Mouse (Mus musculus): ENCODE results near the gene Dnah8. TPM values are rescaled to one million over a fixed set of nuclear protein-coding genes. Genes with fewer than 3 reads are reported as not detected.
A peak's percentile ranks its signal among the peaks of the same experiment; 100 is the strongest.
"Not testable (repeated sequence)": the region's sequence is repeated elsewhere in the genome, so short reads cannot be mapped to it uniquely, and the experiment has no call there.

Dnah8 gene
- total RNA-seq, 2 experiments from 2014 or later: 2.7 to 4.2 TPM

- DNase-seq (ENCODE audit: low spot score in 2 of 2): no peak
These were observed 16.2 kb upstream of the Dnah8 start for GRCm38 (mm10) chr17:30607909-30608495.

- no peak for DNase-seq (ENCODE audit: low spot score in 2 of 2)
These were observed 14.7 kb upstream of the Dnah8 start for GRCm38 (mm10) chr17:30609305-30609979.

- no peak for DNase-seq (ENCODE audit: low spot score in 2 of 2)
These were observed 14.2 kb upstream of the Dnah8 start for GRCm38 (mm10) chr17:30609980-30610307.

- no peak for DNase-seq (ENCODE audit: low spot score in 2 of 2)
These were observed 13.4 kb upstream of the Dnah8 start for GRCm38 (mm10) chr17:30610739-30611138.

GRCm38 (mm10) chr17:30611221-30612074 lies 12.7 kb upstream of the Dnah8 start:
- no peak for DNase-seq (ENCODE audit: low spot score in 2 of 2)

GRCm38 (mm10) chr17:30612075-30612859 lies 11.9 kb upstream of the Dnah8 start:
- DNase-seq (ENCODE audit: low spot score in 2 of 2): peak; percentile 100

GRCm38 (mm10) chr17:30613350-30613749 lies 10.8 kb upstream of the Dnah8 start:
- DNase-seq (ENCODE audit: low spot score in 2 of 2): no peak

- no peak for DNase-seq (ENCODE audit: low spot score in 2 of 2)
These were observed 8.0 kb upstream of the Dnah8 start for GRCm38 (mm10) chr17:30616203-30616602.

GRCm38 (mm10) chr17:30618136-30618891 lies 5.8 kb upstream of the Dnah8 start:
- DNase-seq (ENCODE audit: low spot score in 2 of 2): no peak

- no peak for DNase-seq (ENCODE audit: low spot score in 2 of 2)
These were observed 5.0 kb upstream of the Dnah8 start for GRCm38 (mm10) chr17:30619153-30619552.

- no peak for DNase-seq (ENCODE audit: low spot score in 2 of 2)
These were observed 3.6 kb upstream of the Dnah8 start for GRCm38 (mm10) chr17:30620548-30620947.

GRCm38 (mm10) chr17:30621450-30621849 lies 2.7 kb upstream of the Dnah8 start:
- DNase-seq (ENCODE audit: low spot score in 2 of 2): no peak

GRCm38 (mm10) chr17:30623200-30623599 lies 954 bp upstream of the Dnah8 start:
- DNase-seq (ENCODE audit: low spot score in 2 of 2): no peak

GRCm38 (mm10) chr17:30626719-30627118 lies 2.6 kb downstream of the Dnah8 start, which contains the start of gene Glo1:
Glo1 (minus strand) TSS chr17:30626871.
- DNase-seq (ENCODE audit: low spot score in 2 of 2): not testable (repeated sequence)

- no peak for DNase-seq (ENCODE audit: low spot score in 2 of 2)
These were observed 11.2 kb downstream of the Dnah8 start for GRCm38 (mm10) chr17:30635367-30635766.

- DNase-seq (ENCODE audit: low spot score in 2 of 2): no peak
These were observed 13.6 kb downstream of the Dnah8 start for GRCm38 (mm10) chr17:30637714-30638113.

- no peak for DNase-seq (ENCODE audit: low spot score in 2 of 2)
These were observed 14.8 kb downstream of the Dnah8 start for GRCm38 (mm10) chr17:30638996-30639395.

GRCm38 (mm10) chr17:30640896-30641295 lies 16.7 kb downstream of the Dnah8 start:
- DNase-seq (ENCODE audit: low spot score in 2 of 2): no peak

- no peak for DNase-seq (ENCODE audit: low spot score in 2 of 2)
These were observed 24.6 kb downstream of the Dnah8 start for GRCm38 (mm10) chr17:30648770-30649169.

- DNase-seq (ENCODE audit: low spot score in 2 of 2): peak; percentile 39 to 42
These were observed 28.9 kb downstream of the Dnah8 start for GRCm38 (mm10) chr17:30653010-30653409.
